Mouse (Mus musculus) ovary, postnatal 10 days (tissue): ENCODE data around the gene Depdc1b.

Source experiments
- DNase-seq: peaks from one replicate; pipeline ENCODE4 v3.0.0; 2022; ENCODE audit warnings: low spot score

Depdc1b gene

GRCm38 (mm10) chr13:108354804-108355552, 38.8 kb downstream of the Depdc1b start:
- no peak for DNase-seq

DNA sequence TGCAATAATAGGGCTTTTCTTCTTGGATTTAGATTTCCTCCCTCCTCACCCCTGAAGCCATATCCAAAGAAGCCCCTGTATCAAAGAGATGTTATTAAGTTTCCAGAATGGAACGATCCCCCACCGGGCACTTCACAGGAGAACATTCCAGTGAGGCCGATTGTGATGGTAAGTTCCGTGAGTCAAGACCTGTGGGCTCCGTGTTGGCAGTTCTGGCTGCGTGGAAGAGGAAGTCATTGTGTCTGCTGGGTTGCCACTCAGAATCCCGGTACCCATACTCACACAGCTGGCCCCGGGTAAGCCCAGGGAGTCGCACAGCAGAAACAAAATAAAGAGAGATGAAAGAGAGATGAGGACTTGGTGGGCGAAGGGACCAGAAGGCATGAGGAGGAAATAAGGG, 41.2 kb downstream of the Depdc1b start:
- DNase-seq: no peak

DNA sequence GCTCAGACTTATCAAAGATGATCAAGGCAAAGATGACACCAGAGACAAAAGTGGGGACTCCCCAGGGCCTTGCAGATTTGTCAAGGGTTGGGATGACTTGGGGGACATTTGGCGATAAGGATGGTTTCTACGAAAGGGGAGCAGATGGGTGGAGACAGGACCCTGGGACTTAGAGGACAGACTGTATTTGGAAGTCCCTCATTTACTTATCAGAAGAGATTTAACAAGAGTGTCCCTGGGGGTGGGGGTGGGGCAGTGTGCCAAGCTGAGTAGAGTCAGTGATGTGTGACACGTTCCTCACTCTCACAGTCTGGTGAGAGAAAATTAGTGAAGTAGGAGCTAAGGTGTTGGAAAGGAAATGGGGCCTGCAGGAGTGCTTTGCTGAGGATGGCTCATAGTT, 42.1 kb downstream of the Depdc1b start:
- no peak for DNase-seq

- no peak for DNase-seq
Observed at GRCm38 (mm10) chr13:108367496-108367895, 51.4 kb downstream of the Depdc1b start.

DNA sequence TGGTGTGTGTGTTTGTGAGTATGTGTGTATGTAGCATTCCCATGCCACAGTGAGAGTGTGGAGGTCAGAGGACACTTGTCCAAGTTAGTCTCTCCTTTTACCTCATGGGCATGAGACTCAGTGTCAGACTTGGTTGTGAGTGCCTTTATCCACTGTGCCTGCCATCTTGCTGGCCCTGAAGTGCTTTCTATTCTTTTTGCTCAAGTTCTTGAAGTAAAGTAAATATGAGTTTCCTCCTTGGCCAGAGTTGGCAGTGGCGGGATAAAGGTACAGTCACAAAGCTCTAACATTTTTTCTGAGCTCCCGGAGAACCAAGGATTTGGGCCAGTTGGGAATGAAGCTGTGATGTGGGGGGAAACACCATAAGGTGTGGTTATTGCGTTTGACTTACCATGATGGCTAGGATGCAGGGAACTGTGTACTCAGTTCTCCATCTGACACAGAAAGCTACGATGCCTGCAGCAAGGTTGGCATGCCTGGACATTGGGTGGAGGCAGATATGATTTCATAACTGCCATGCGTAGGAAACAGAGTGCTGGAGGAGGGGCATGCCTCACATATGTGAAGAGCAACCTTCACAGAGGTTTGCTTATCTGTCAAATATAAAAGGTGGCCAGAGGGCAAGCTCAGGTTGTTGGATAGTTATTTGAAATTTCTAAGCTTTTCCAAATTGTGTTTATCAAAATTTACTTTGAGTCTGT, 54.3 kb downstream of the Depdc1b start:
- no peak for DNase-seq

- no peak for DNase-seq
Observed at GRCm38 (mm10) chr13:108371352-108371921, 55.3 kb downstream of the Depdc1b start.

DNA sequence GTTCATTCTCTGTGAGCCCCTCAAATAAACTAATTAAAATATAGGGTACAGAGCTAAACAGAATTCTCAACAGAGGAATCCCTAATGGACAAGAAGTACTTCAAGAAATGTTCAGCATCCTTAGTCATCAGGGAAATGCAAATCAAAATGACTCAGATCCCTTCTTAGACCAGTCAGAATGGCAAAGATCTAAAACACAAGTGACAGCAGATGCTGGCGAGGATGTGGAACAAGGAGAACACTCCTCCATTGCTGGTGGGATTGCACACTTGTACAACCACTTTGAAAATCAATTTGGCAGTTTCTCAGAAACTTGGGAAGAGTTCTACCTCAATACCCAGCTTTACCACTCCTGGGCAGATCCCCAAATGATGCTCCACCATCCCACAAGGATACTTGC, 57.1 kb downstream of the Depdc1b start:
- no peak for DNase-seq

- DNase-seq: no peak
Observed at GRCm38 (mm10) chr13:108376637-108377036, 60.5 kb downstream of the Depdc1b start.

- DNase-seq: no peak
Observed at GRCm38 (mm10) chr13:108381161-108381560, 65.0 kb downstream of the Depdc1b start.

DNA sequence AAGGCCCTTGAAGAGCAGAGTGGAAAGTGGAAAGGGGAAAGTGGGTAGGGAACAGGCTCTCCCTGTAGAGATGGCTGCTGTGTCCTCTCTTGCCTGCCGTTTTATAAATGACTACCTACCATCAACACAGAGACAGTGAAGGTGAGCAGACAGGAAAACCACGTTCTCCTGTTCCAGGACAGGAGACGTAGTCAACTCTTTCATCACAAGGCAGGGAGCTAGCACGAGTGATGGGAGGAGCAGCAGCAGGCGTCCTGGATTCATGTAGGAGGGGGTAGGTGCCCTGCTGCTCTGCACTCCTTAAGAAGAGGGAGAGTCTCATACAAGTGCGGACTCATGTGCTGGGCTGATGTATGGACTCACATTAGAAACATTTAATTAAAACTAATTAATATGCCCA, 66.9 kb downstream of the Depdc1b start:
- no peak for DNase-seq

- DNase-seq: no peak
Observed at GRCm38 (mm10) chr13:108386058-108386457, 69.9 kb downstream of the Depdc1b start.

DNA sequence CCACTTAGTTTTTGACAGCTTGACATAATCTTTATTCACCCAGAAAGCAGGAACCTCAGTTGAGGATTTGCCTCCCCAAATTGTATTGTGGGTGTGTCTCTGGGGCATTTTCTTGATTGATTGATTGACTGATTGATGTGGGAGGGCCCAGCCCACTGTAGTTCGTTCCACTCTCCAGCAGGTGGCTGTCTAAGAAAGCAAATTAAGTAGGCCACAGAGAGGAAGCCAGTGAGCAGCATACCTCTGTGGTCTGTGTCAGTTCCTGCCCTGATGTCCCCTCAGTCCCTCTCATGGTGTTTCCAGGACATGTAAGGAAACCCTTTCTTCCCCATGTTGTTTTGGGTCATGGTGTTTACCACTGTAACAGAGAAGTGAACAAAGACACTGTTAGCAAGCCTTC, 74.4 kb downstream of the Depdc1b start:
- DNase-seq: no peak

GRCm38 (mm10) chr13:108403197-108403596, 87.1 kb downstream of the Depdc1b start:
- DNase-seq: no peak

DNA sequence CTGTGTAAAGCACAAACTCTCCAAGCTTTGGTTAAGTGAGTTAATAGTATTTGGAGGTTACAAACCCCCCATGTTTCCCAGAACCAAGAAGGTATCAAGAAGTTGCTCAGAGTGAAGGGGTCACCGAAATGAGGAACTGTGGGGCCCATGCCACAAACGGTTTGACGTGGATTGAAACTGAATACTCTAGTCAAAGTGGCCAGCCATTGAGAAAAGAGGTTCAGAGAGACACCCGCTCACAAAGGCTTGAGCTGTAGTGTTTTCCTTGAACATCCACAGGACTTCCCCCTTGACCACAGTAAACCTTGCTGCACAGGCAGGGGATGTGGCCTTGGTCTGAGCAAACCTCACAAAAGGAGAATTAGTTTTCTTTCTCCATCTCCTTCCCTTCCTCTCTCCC, 88.2 kb downstream of the Depdc1b start:
- no peak for DNase-seq

GRCm38 (mm10) chr13:108415464-108415863, 99.3 kb downstream of the Depdc1b start:
- no peak for DNase-seq

DNA sequence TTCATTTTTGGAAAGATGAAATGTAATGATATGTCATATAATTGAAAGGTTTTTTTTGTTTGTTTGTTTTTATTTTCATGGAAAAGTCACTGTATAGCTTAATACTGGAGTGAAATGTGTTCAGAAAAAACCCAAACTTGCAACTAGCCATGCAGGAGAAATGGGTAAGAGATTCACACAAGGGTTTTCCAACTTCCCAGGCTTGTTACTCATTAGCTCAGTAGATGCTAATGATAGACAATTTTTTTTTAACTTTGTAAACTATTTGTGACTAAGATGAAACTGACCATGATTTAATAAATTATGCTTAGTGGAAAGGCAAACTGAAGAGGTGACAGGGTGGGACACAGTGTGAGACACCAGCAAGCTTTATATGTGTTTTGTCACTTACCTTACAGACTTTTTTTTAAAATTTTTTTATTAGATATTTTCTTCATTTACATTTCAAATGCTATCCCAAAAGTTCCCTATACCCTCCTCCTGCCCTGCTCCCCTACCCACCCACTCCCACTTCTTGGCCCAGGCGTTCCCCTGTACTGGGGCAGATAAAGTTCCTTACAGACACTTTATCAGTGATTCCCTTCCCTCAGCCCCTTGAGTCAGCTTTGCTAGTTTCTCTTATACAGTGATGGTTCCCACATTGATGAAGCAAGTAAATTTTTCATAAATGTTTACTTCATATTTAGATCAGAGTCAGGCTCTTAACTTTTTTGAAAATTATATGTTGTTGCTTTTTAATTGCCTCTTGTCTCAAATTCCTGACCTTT, 102.8 kb downstream of the Depdc1b start:
- DNase-seq: no peak

- DNase-seq: no peak
Observed at GRCm38 (mm10) chr13:108426322-108426721, 110.2 kb downstream of the Depdc1b start.

DNA sequence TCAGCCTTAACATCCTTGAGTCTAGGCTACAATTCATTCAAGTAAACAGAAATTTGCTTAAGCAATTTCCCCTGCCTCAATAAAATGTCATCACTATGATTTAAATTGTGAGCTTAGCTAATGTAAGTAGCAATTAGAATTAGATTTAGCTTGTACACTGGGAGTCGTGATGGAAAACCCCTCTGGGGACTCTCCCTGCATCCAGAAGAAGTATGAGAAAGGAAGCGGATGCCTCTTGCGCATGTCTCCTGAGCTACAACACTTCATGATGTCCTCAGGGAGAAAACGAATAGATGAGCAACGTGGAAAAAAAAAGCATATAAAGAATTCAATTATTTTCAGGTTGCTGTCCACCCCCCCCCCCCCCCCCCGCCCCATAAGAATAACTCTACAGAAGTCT, 112.7 kb downstream of the Depdc1b start:
- no peak for DNase-seq

- DNase-seq: no peak
Observed at GRCm38 (mm10) chr13:108429623-108430022, 113.5 kb downstream of the Depdc1b start.

GRCm38 (mm10) chr13:108431776-108432175, 115.6 kb downstream of the Depdc1b start:
- no peak for DNase-seq

- DNase-seq: no peak
Observed at GRCm38 (mm10) chr13:108435687-108436086, 119.6 kb downstream of the Depdc1b start.

DNA sequence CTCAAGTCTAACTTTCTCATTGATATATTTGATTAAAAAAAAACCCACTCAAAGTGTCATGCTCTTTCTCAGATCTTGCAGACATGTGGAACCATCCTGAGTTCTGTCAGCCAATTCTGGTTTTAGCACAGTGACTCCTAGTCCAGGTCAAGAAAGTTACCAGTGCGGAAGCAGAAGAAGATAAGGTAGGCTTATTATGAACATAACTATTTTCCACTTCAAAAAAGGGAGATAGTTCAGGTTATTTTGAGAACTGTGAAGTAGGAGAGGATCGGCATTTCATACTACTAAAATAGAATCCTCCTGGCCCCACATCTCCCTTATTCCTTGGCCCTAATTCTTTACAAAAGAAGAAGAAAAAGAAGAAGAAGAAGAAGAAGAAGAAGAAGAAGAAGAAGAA, 121.3 kb downstream of the Depdc1b start:
- DNase-seq: no peak

DNA sequence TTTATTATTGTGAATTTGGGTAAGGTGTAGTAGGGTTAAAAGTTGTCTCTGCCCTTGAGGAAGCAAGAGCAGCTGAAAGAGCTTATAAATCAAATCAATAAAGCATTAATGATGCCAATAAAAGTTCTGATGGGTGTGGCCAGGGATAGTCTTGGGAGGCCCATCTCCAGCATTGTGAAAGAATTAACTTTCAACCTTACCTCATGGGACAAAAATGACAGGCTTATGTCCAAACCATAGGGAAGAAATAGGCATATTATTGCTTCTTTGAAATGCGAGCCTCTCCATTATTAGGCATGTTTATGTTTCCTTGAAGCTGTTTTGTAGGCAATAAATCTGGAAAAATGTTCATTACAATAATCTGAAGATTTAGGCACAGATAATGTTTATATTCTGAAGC, 122.9 kb downstream of the Depdc1b start:
- DNase-seq: no peak
